25 mouse cellular contexts compared by ENCODE assay signal in genomic region chr1:191138436-191138835, GRCm38 (mm10). TPM values are rescaled to one million over a fixed set of nuclear protein-coding genes. Genes with fewer than 3 reads are reported as not detected.
DNase-seq lines count a peak whose midpoint lies in the region; ATAC-seq lines count a peak whose summit lies in the region.
"Had no signal": no experiment of that assay in that cellular context is flagged by ENCODE, and none has a peak within 500 bp of the region (broad histone marks: within the 10 kb centered on the region; RNA-seq: fewer than 3 reads in every experiment).

No protein-coding gene starts in this region.

- H3K4me1 ChIP-seq in heart, embryonic 10.5 days = peaks cover 28% of the 10 kb centered on the region; the same call in 1 of the 2 replicates
- H3K4me1 ChIP-seq in liver, embryonic 12.5 days = peaks cover 15% of the 10 kb centered on the region
- peaks cover 9% of the 10 kb centered on the region for H3K4me1 ChIP-seq in liver, embryonic 11.5 days (replicated peaks; ENCODE audit: control insufficient read depth, insufficient read depth, low read length)
- H3K4me1 ChIP-seq: embryonic facial prominence, embryonic 15.5 days; hindbrain, embryonic 12.5 days had no signal

- WGBS in heart, embryonic 10.5 days = 86% methylated on average over 4 of the region's 4 CpGs
- 64% methylated on average over 4 of the region's 4 CpGs for WGBS in liver, embryonic 12.5 days (ENCODE audit: insufficient replicate concordance)
- 77% methylated on average over 4 of the region's 4 CpGs for WGBS in liver, embryonic 11.5 days

- no peaks in the 10 kb centered on the region for H3K9me3 ChIP-seq in heart, embryonic 10.5 days
- H3K9me3 ChIP-seq in liver, embryonic 12.5 days (replicated peaks) = no peaks in the 10 kb centered on the region
- H3K9me3 ChIP-seq in liver, embryonic 11.5 days (ENCODE audit: control insufficient read depth, low read length) = no peaks in the 10 kb centered on the region
- H3K9me3 ChIP-seq: embryonic facial prominence, embryonic 15.5 days; forebrain, embryonic 15.5 days; heart, embryonic 15.5 days had no signal

- H3K4me2 ChIP-seq in liver, embryonic 12.5 days = 0 out of 2 replicates have a peak overlapping the region, but pooled peaks have one; percentile 16
- H3K4me2 ChIP-seq in liver, embryonic 11.5 days = no peak overlapping the region
- H3K4me2 ChIP-seq: embryonic facial prominence, embryonic 15.5 days; forebrain, embryonic 15.5 days; heart, embryonic 15.5 days; hindbrain, embryonic 12.5 days had no signal

- H3K27ac ChIP-seq in heart, embryonic 10.5 days = 0 out of 2 replicates have a peak overlapping the region, but pooled peaks have one; percentile 16
- H3K27ac ChIP-seq in liver, embryonic 12.5 days = no peak overlapping the region
- H3K27ac ChIP-seq in liver, embryonic 11.5 days (ENCODE audit: low read depth, low read length) = no peak overlapping the region
- H3K27ac ChIP-seq: embryonic facial prominence, embryonic 15.5 days; forebrain, embryonic 15.5 days; heart, embryonic 15.5 days; hindbrain, embryonic 12.5 days had no signal

- no peak overlapping the region for H3K9ac ChIP-seq in liver, embryonic 12.5 days
- H3K9ac ChIP-seq in liver, embryonic 11.5 days (ENCODE audit: low read depth, low read length) = no peak overlapping the region
- H3K9ac ChIP-seq: embryonic facial prominence, embryonic 15.5 days; forebrain, embryonic 15.5 days; heart, embryonic 15.5 days; hindbrain, embryonic 12.5 days had no signal

- no peaks in the 10 kb centered on the region for H3K36me3 ChIP-seq in heart, embryonic 10.5 days
- no peaks in the 10 kb centered on the region for H3K36me3 ChIP-seq in liver, embryonic 12.5 days
- H3K36me3 ChIP-seq in liver, embryonic 11.5 days (ENCODE audit: control insufficient read depth, insufficient read depth, low read length) = no peaks in the 10 kb centered on the region
- H3K36me3 ChIP-seq: embryonic facial prominence, embryonic 15.5 days; forebrain, embryonic 15.5 days; heart, embryonic 15.5 days; hindbrain, embryonic 12.5 days had no signal

- H3K27me3 ChIP-seq in heart, embryonic 10.5 days (ENCODE audit: insufficient read depth, poor library complexity, severe bottlenecking) = no peaks in the 10 kb centered on the region
- H3K27me3 ChIP-seq in liver, embryonic 12.5 days (replicated peaks) = peaks cover 15% of the 10 kb centered on the region
- peaks cover 8% of the 10 kb centered on the region for H3K27me3 ChIP-seq in liver, embryonic 11.5 days (replicated peaks; ENCODE audit: control insufficient read depth, insufficient read depth, low read length)
- H3K27me3 ChIP-seq: CH12.LX; embryonic facial prominence, embryonic 15.5 days; forebrain, embryonic 15.5 days; heart, embryonic 15.5 days; hindbrain, embryonic 12.5 days had no signal

- H3K4me3 ChIP-seq in heart, embryonic 10.5 days = no peak overlapping the region
- H3K4me3 ChIP-seq in liver, embryonic 12.5 days = no peak overlapping the region
- no peak overlapping the region for H3K4me3 ChIP-seq in liver, embryonic 11.5 days (ENCODE audit: low read depth, low read length)
- H3K4me3 ChIP-seq: embryonic facial prominence, embryonic 15.5 days; forebrain, embryonic 15.5 days; heart, embryonic 15.5 days; hindbrain, embryonic 12.5 days had no signal

- ATAC-seq in liver, embryonic 12.5 days = no peak
- ATAC-seq in liver, embryonic 11.5 days (replicated peaks; ENCODE audit: low FRiP score) = no peak
- ATAC-seq in megakaryocyte, adult 5-6 weeks (ENCODE audit: poor library complexity, severe bottlenecking) = peak; percentile 77
- ATAC-seq: forebrain, embryonic 15.5 days; hindbrain, embryonic 16.5 days; inflammation-experienced regulatory T-cells, adult 6 months; intestine, postnatal 0 days had no signal

- no peak for DNase-seq in heart, embryonic 10.5 days (ENCODE audit: low spot score)
- DNase-seq in heart, adult 18-20 months = no peak
- no peak for DNase-seq in liver, embryonic 11.5 days (ENCODE audit: low spot score)
- no peak for DNase-seq in kidney, postnatal 4 days
- DNase-seq: adrenal gland, adult 8-10 months; adrenal gland, postnatal 36 days; cerebellum, adult 2 months; cerebellum, postnatal 10 days; embryo, embryonic 11 days; gastrocnemius, postnatal 14 days; heart, postnatal 36 days had no signal

RNA-seq across cellular contexts. Expression of gene Fam71a, which starts 26.2 kb away (rescaled TPM):
- not detected in 2 replicates for polyA plus RNA-seq in heart, embryonic 10.5 days (2016; fragmentation: Nextera tagmentation; extraction: Ambion mirVana)
- total RNA-seq in heart, adult 18-20 months (2021) = not detected
- not detected in 2 replicates for polyA plus RNA-seq in liver, embryonic 12.5 days (2016; fragmentation: Nextera tagmentation; extraction: Ambion mirVana)
- not detected in 2 replicates for polyA plus RNA-seq in liver, embryonic 11.5 days (2014; fragmentation: Nextera tagmentation; extraction: Ambion mirVana)
- 0.14 and 0.49 TPM in 2 replicates for total RNA-seq in megakaryocyte, adult 5-6 weeks (2015)
- 0.24 TPM in 1 of 2 replicates, not detected in the other for total RNA-seq in megakaryocyte, adult 5-6 weeks (2017)
- total RNA-seq: adrenal gland, adult 8-10 months; adrenal gland, postnatal 36 days; CH12.LX; gastrocnemius, adult 18-20 months; gastrocnemius, postnatal 14 days; heart, postnatal 36 days had no signal
- polyA plus RNA-seq: cerebellum, adult 2 months; embryonic facial prominence, embryonic 11.5 days; embryonic facial prominence, embryonic 15.5 days; forebrain, embryonic 11.5 days; forebrain, embryonic 15.5 days; frontal cortex, adult 2 months; heart, embryonic 15.5 days; hindbrain, embryonic 12.5 days; hindbrain, embryonic 16.5 days; inflammation-experienced regulatory T-cells, adult 6 months; intestine, postnatal 0 days had no signal

RNA-seq across cellular contexts. Expression of gene Batf3, which starts 40.8 kb away (rescaled TPM):
- 4.8 and 7.9 TPM in 2 replicates for polyA plus RNA-seq in heart, embryonic 10.5 days (2016; fragmentation: Nextera tagmentation; extraction: Ambion mirVana)
- under 1 TPM; 0.25 to 0.93 TPM for total RNA-seq in heart, adult 18-20 months (2021)
- 2.6 and 3.7 TPM in 2 replicates for polyA plus RNA-seq in liver, embryonic 12.5 days (2016; fragmentation: Nextera tagmentation; extraction: Ambion mirVana)
- 5.7 and 6.0 TPM in 2 replicates for polyA plus RNA-seq in liver, embryonic 11.5 days (2014; fragmentation: Nextera tagmentation; extraction: Ambion mirVana)
- 5.2 and 11.7 TPM in 2 replicates for total RNA-seq in megakaryocyte, adult 5-6 weeks (2015)
- 1.8 and 3.4 TPM in 2 replicates for total RNA-seq in megakaryocyte, adult 5-6 weeks (2017)
- total RNA-seq: gastrocnemius, adult 18-20 months had no signal
